Mouse (Mus musculus) left cerebral cortex, adult 2 months (tissue): ENCODE measurements around the gene Tex14. TPM values are rescaled to one million over a fixed set of nuclear protein-coding genes. Genes with fewer than 3 reads are reported as not detected.

ENCODE experiments used
- DNase-seq, 2 experiments: peaks; one replicate each; pipeline ENCODE4 v3.0.0; 2021 to 2022; ENCODE audit warnings: low spot score in 2 of 2, mixed read lengths in 1 of 2; ENCODE audit errors: extremely low spot score in 1 of 2
- H3K27ac ChIP-seq: fragments of 200-600 bp; 2 replicates; pipeline ENCODE4 v1.8.1; 2022
- H3K4me3 ChIP-seq: fragments of 200-600 bp; 2 replicates; pipeline ENCODE4 v1.8.1; 2022
- CTCF ChIP-seq: fragments of 200-600 bp; IDR thresholded peaks from 2 replicates; pipeline ENCODE4 v1.8.1; 2022; ENCODE audit warnings: antibody characterized with exemption, mild to moderate bottlenecking, moderate library complexity
- intact Hi-C: fragments of 180-260 bp; cut with DNase I; formaldehyde crosslinking; loops from one replicate; pipeline ENCODE4 v1.15.1; 2025
- total RNA-seq, 2 experiments: library from RNA; stranded (reverse); gene quantifications; 2 replicates each; pipeline ENCODE4 v1.2.3; 2021

Gene Tex14
- total RNA-seq, 2 experiments from 2014 or later: 0.09 to 0.16 TPM

DNA sequence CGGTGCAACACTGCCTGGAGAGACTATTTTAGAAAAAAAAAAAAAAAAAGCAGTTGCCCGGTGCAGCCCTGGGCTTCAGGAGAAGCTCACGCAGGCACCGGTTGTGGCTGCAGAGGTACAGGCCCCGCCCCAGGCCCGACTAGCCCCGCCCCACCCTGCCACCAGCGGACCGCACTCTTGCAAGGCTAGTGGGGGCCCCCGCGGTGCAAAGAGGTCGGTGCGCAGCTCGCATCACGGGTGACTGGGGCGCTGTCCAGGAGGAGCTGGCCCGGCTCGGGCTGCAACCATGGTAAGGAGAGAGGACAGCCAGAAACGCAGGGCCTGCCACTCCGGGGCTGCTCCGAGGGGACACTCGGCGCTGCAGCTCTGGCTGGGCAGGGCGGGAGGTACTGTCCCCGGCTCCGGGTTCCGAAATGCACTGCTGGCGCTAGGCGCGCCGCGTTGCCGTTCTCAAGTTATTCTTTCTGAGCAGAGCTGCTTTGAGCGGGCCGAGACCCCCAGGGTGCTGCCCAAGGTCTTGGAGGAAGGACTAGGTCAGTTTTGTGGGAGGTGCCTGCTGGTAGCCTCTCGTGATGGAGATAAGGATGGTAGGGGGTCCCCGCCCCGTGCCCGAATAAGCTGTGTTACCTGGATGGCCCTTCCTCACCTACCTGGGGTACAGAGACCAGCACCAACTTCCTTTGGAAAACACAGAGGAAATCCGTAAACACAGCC, 173.5 kb downstream of the Tex14 start:
- Histone ChIP-seq H3K4me3 (peak overlapping the region; percentile 82), H3K27ac (peak overlapping the region; percentile 97)
- no peak for TF ChIP-seq CTCF
- DNase-seq: peak; percentile 60 to 74
- intact Hi-C loops: no loop called here

DNA sequence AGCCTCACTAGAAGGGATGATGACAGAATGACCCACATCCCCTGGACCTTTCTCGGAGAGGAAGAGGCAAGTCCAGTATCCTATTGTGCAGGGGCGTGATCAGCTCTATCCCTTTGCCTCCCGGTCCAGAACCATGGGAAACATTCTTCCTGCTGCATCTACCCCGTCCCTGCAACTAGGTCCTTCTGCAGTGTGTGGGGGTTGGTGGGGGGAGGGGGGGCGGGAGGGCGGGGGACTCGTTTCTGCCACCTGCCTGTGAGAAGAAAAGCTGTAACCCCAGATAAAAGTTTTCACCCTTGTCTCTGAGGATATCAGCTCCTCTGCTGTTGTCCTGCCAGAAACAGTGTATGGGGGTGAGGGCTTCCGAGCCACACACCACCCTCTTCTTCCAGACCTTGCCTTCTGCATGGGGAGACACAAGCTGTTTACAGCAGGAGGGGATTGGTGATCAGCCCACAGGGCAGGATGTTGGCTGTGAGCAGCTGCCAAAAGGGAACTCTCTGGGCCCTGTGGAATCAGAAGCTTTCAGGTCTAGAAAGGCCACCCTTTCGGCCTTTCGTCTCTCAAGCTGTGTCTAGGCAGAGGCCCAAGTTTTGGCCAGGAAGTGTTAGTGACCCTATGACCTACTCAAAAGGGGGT, 174.2 kb downstream of the Tex14 start:
- H3K4me3 ChIP-seq: peak overlapping the region; percentile 82
- peak; percentile 29 for TF ChIP-seq CTCF
- intact Hi-C loops: no loop called here
- peak overlapping the region; percentile 97 for H3K27ac ChIP-seq
- DNase-seq: no peak

DNA sequence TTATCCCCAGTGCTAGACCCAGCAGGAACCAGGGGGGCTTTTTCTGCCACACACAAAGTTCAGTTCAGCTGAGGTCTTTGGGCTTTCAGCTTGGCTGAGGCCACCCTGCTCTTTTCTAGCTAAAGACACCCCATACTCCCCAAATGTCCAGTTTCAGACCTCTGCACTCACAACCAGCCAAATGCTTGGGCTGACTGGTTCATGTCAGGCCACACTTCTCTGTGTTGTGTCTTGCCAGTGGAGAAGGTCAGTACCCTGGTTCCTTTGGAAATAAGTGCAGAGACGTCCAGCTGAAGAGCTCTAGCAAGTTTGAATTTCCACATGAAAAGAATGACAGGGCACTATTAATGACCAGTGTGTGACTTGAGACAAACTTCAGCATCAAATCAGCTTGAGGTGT, 174.8 kb downstream of the Tex14 start:
- peak overlapping the region; percentile 82 for H3K4me3 ChIP-seq
- peak overlapping the region; percentile 80 for H3K27ac ChIP-seq

DNA sequence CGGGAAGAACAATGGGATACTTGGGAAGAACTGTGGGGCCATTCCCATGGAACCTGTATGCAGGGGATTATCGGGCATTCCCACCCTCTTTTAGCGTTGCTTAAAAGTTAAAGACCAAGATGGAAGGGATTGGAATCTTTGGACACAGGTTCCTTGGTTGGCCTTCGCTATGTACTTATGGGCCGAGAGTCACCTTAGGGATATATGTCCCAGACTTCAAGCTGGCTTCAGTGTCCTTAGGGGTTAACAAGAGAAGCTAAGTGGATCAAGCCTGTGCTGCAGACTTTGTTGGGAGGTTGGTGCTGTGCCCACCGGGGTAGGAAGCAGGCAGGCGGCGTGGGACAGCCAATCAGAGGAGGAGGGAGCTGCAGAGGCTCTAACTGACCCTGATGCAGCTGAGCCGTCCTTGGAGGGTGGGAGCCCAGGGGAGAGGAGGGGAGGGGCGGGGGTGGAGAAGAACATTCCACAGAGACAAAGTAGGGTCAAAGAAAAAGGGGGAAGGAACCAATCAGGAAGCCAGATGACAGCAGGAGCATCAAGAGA, 175.7 kb downstream of the Tex14 start:
- intact Hi-C loops: no loop called here
- no peak for DNase-seq
- TF ChIP-seq CTCF: no peak
- peak overlapping the region; percentile 26 for H3K4me3 ChIP-seq
- peak overlapping the region; percentile 80 for H3K27ac ChIP-seq

More for the DNA sequence above, 174.8 kb downstream of the Tex14 start:
- TF ChIP-seq CTCF: no peak
- intact Hi-C loops: no loop called here
- no peak for DNase-seq

DNA sequence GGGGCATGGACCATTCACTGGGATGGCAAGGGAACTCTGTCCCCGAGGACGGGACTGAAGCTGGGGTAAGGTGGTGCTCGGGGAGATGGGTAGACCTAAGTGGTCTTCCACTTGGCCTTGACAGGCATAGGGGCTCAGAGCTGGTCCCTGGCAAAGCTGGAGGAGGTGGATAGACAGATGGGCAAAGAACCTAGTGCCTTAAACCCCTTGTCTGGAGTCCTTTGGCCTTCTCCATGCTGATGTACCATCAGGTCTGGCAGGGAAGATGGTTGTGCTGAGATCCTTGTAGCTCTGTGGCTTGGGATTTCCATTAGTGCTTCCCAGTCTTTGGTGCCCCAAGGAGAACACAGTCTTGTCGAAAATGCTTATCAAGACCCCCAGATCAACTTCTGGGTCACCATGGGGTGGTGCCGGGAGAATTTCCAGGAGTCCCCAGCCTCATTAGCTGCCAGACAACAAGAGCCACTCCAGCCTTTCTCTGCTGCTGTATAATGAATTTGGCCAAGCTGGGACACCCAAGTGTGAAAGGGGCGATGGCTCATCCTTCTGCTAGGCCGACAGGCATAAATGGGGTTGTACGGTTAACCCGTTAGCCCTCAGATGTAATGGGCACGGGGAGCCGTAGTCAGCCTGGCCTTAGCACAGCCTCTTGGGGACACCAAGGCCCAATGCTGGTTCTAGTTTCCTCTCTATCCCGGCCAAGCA, 176.4 kb downstream of the Tex14 start:
- no peak for DNase-seq
- peak overlapping the region; percentile 80 for H3K27ac ChIP-seq
- intact Hi-C loops: no loop called here
- no peak for TF ChIP-seq CTCF
- peak overlapping the region; percentile 19 for H3K4me3 ChIP-seq

DNA sequence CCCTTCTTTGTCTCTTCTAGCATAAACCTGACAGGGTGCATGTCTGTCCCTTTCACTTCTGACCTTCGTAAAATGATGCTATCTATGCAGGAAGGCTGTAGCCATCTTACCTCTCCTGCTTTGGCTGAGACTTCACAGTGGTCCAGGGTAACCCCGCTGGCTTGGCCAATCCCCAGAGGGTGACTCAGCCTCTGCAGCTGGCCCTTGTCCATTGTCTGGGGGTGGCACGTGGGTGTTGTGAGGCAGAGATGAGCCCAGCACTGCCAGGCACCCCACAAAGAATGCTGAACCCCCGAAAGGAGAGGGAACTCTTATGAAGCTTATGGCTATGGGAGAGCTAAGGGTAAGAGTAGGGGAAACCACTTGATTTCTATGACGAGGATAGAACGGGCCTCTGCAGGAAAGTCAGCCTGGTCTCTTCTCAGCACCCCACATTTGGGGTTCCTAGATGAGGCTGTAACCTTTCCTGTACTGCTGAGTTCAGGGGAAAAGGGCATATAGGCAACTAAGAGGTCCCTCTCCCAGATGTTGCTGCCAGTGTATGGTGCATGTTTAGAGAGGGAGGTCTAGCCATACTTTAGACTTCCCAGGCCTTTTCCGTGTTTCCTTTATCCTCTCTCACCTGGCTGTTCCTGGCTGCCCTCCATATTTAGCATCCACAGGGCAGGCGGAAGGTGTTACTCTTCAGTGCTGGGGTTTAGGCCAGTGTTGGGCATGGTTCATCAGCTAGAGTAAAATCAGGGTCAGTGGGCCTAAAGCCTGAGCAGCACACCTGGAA, 177.3 kb downstream of the Tex14 start:
- intact Hi-C loops: no loop called here
- TF ChIP-seq CTCF: no peak
- DNase-seq: peak in 1 of 2 experiments; percentile 50
- peak overlapping the region; percentile 80 for H3K27ac ChIP-seq
- H3K4me3 ChIP-seq: peak overlapping the region; percentile 19; the same call in 1 of the 2 replicates

DNA sequence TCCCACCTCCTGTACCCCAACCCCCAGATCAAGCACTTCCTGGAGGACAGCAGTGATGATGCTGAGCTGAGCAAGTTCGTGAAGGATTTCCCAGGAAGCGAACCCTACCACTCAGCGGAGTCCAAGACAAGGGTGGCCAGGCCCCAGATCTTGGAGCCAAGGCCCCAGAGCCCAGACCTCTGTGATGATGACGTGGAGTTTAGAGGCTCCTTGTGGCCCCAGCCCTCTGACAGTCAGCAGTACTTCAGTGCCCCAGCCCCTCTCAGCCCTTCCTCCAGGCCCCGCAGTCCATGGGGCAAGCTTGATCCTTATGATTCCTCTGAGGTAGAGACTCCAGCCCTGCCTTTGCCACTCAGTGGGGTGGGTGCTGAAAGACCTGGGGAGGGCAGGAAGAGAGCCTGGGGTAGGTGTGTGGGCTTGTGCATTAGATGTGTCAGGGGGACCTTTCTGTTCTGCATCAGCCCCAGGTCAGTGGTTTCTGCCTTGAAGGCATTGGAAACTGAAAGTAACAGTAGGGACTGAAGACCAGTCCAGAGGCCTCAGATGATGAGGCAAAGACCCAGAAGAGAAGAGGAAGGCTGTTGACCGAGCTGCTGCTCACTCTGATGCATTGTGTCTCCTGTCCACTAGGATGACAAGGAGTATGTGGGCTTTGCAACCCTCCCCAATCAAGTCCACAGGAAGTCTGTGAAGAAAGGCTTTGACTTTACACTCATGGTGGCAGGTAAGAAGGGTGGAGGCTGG, 178.6 kb downstream of the Tex14 start:
- no peak overlapping the region for H3K4me3 ChIP-seq
- no peak; the same call in 1 of the 2 replicates for TF ChIP-seq CTCF
- peak overlapping the region; percentile 66 for H3K27ac ChIP-seq
- intact Hi-C loops: no loop called here
- DNase-seq: no peak

DNA sequence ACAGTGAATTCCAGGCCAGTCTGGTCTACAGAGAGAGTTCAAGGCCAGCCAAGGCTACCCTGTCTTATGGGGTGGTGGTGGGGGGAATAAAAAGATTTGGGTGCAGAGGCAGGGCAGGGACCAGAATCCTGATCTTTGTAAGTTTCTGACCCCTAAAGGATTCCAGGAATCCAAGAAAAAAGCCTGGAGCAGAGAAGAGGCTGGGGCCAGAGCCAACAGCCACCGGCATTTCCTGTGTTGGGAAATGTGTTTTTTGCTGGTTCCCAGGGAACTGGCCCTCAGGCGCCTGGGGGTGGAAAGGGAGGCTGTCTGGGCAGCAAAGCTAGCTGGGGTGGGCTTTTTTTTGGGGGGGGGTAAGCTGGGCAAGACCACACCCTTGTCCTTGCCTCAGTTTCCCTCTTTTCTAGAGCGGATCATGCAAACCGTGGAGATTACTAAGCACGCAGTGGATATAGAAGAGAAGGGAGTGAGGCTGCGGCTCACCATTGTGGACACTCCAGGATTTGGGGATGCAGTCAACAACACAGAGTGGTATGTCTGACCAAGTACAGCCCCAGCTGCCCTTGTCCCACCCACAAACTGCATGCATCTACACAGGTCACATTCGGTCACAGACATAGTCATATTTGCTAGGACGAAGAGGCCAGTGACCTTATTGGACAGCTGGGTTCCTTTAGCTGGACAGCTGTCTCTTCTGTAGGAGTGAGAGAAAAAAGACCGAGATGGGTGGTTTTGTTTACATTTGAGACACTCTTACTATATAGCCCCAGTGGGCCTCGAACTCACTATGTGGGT, 180.0 kb downstream of the Tex14 start:
- H3K4me3 ChIP-seq: no peak overlapping the region
- intact Hi-C loops: no loop called here
- TF ChIP-seq CTCF: no peak
- peak overlapping the region; percentile 22; the same call in 1 of the 2 replicates for H3K27ac ChIP-seq
- DNase-seq: no peak

DNA sequence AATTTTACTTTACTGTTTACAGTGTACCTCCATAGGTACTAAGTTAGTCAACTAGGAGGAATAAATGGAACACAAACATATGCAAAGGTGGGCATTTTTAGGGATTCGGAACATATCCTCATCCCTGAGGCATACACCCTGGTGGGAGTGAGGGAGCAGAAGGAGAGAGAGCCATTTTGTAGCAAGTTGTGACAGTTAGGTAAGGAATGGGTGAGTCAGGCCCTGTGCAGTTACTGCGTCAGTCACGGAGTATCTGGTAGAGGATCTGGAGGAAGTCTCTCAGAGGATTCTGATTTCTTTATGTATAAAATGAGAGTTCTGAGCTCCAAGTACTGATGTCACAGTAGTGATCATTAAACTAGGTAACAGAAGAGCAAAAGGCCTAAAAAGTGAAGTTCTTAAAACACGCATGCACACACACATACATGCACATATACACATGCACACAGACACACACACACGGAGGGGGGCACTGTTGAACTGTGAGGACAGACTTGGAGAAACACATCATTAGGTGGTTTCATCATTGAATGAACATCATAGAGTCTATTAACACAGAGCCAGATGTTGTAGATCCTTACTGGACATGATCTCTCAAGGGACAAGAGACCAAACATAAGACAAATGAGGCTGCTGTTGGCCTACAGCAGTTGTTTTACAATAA, 182.5 kb downstream of the Tex14 start:
- intact Hi-C loops: no loop called here

More for the DNA sequence above, 182.5 kb downstream of the Tex14 start:
- TF ChIP-seq CTCF: no peak
- H3K4me3 ChIP-seq: no peak overlapping the region
- H3K27ac ChIP-seq: peak overlapping the region; percentile 32; the same call in 1 of the 2 replicates
- DNase-seq: no peak
